Mouse (Mus musculus) limb, embryonic 10.5 days (tissue): ENCODE data around the gene Gm47955. TPM values are rescaled to one million over a fixed set of nuclear protein-coding genes. Genes with fewer than 3 reads are reported as not detected.
"Not testable (repeated sequence)": the region's sequence is repeated elsewhere in the genome, so short reads cannot be mapped to it uniquely, and the experiment has no call there.

ENCODE experiments used
- DNase-seq: peaks from one replicate; pipeline ENCODE4 v3.0.0-alpha.2; 2017; ENCODE audit warnings: low spot score
- H3K27ac ChIP-seq: fragments of 300-500 bp; sonication (generic); 2 replicates; pipeline ENCODE4 v1.5.1; 2016; ENCODE audit warnings: mild to moderate bottlenecking
- H3K27me3 ChIP-seq: fragments of 300-500 bp; sonication (generic); 2 replicates; pipeline ENCODE4 v1.6.1; 2016; ENCODE audit warnings: low read depth, mild to moderate bottlenecking; ENCODE audit not compliant: poor library complexity, severe bottlenecking
- H3K36me3 ChIP-seq: fragments of 300-500 bp; sonication (generic); 2 replicates; pipeline ENCODE4 v1.6.1; 2016; ENCODE audit warnings: mild to moderate bottlenecking, moderate library complexity
- H3K4me1 ChIP-seq: fragments of 300-500 bp; sonication (generic); 2 replicates; pipeline ENCODE4 v1.6.1; 2016
- H3K4me3 ChIP-seq: fragments of 300-500 bp; sonication (generic); 2 replicates; pipeline ENCODE4 v1.5.1; 2016; ENCODE audit warnings: mild to moderate bottlenecking, moderate library complexity
- H3K9me3 ChIP-seq: fragments of 300-500 bp; sonication (generic); replicated peaks from 2 replicates; pipeline ENCODE4 v1.6.1; 2016; ENCODE audit warnings: mild to moderate bottlenecking
- WGBS: fragments of 180-500 bp; shearing (Covaris S2); methylation state at CpG from one replicate; pipeline ENCODE4 v1.1.7; 2016; 5-methylcytosine and 5-hydroxymethylcytosine counted together
- polyA plus RNA-seq: library from polyadenylated mRNA; unstranded; fragments of >200 nt; fragmentation: Nextera tagmentation; extraction: Ambion mirVana; gene quantifications from 2 replicates; pipeline ENCODE4 v1.2.1, GENCODE M21; 2016

The Gm47955 gene
- polyA plus RNA-seq, 1 experiment from 2014 or later, result not detected

DNA sequence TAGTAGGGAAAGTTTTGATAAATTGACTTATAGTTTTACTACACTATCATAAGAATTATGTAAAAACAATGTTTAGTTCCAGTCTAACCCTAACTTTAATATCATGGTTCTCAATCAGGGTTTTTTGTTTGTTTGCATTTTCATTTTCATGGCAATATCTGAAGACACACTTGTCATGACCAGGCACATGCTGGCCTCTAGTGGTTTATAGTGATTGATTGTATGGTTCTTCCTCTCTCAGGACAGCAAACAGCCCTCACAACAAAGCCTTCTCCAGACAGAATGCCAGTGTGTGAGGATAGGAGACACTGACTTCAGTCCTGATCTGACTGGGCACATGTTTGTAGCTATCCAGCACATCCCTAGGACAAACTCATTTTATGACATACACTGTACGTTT is 13.2 kb downstream of the Gm47955 start:
- Histone ChIP-seq H3K36me3 (no peaks in the 10 kb centered on the region), H3K27me3 (no peaks in the 10 kb centered on the region), H3K27ac (no peak overlapping the region), H3K4me1 (no peaks in the 10 kb centered on the region), H3K4me3 (no peak overlapping the region), H3K9me3 (no peaks in the 10 kb centered on the region)
- DNase-seq, result no peak
- 88% methylated on average over 1 of the region's 1 CpGs for WGBS

DNA sequence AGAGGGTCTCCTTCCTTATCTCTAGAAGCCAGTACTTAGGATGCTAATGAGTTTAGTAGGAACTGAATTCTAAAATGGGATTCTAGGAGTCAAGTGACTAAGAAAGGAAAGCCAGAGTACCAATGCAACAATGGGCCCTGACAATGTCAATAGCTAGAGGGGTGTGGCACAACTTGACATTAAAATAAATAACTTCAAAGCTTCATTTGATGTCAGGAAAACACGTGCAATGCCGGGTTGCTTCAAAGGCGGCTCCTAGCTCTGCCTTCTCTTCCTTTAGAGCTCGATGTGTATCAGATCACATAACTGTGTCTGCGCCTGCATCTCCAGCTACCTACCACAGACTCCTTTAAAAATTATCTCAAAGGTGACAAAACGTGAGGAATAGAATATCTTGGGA is 13.8 kb downstream of the Gm47955 start:
- 74% methylated on average over 6 of the region's 6 CpGs for WGBS
- DNase-seq, result no peak
- Histone ChIP-seq H3K4me3 (no peak overlapping the region), H3K9me3 (no peaks in the 10 kb centered on the region), H3K36me3 (no peaks in the 10 kb centered on the region), H3K27me3 (no peaks in the 10 kb centered on the region), H3K27ac (no peak overlapping the region), H3K4me1 (no peaks in the 10 kb centered on the region)

- no peaks in the 10 kb centered on the region for H3K36me3 ChIP-seq
- H3K4me1 ChIP-seq, result no peaks in the 10 kb centered on the region
- no peaks in the 10 kb centered on the region for H3K9me3 ChIP-seq
- H3K4me3 ChIP-seq, result no peak overlapping the region
- H3K27ac ChIP-seq, result no peak overlapping the region
- 88% methylated on average over 9 of the region's 9 CpGs for WGBS
- no peak for DNase-seq
- no peaks in the 10 kb centered on the region for H3K27me3 ChIP-seq
Measured at GRCm38 (mm10) chr1:82974342-82974741, 14.3 kb downstream of the Gm47955 start.

- H3K36me3 ChIP-seq, result no peaks in the 10 kb centered on the region
- no peaks in the 10 kb centered on the region for H3K27me3 ChIP-seq
- no peak overlapping the region for H3K4me3 ChIP-seq
- no peak for DNase-seq
- no peaks in the 10 kb centered on the region for H3K9me3 ChIP-seq
- no peak overlapping the region for H3K27ac ChIP-seq
- WGBS, result 79% methylated on average over 5 of the region's 5 CpGs
- H3K4me1 ChIP-seq, result no peaks in the 10 kb centered on the region
Measured at GRCm38 (mm10) chr1:82975750-82976149, 15.7 kb downstream of the Gm47955 start.

DNA sequence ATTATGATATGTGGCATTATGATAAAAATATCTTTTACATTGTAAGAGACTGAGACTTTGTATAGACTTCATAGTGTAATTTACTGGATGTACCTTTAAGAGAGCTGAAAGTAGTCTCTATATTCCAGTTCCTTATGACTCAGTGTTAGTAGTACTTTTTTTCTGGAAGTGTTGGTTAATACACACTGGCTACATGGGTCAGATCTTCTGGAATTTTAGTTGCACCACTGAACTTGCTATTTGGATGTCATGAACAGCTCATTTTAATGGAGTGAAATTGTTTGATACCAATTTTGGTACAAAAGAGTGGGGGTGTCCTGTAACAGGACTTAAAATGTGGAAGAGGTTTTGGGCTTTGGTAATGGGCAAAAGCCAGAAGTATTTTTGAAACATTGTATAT is 17.8 kb downstream of the Gm47955 start:
- no peaks in the 10 kb centered on the region for H3K9me3 ChIP-seq
- no peak overlapping the region for H3K4me3 ChIP-seq
- H3K27ac ChIP-seq, result no peak overlapping the region
- DNase-seq, result no peak
- H3K4me1 ChIP-seq, result no peaks in the 10 kb centered on the region
- H3K27me3 ChIP-seq, result no peaks in the 10 kb centered on the region
- no peaks in the 10 kb centered on the region for H3K36me3 ChIP-seq

DNA sequence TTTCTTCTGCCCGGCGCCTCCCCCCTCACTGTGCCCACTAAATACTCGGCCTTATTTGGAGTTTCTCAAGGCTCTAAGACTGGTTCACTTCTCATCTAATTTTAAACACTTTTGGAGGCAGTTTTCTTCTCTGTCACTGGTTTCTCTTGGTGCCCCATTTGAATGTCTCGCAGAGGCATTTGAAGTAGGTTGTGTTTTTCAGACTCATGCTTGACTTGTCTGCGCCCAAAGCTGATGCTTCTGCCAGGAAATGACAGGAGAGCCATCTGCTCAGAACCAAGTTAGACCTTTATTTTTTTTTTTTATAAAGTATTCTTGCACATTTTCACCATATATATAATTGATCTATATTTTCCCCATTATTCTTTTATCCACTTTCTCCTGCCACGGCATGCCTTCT is 26.7 kb downstream of the Gm47955 start:
- no peak overlapping the region for H3K4me3 ChIP-seq
- no peaks in the 10 kb centered on the region for H3K36me3 ChIP-seq
- no peaks in the 10 kb centered on the region for H3K27me3 ChIP-seq
- H3K27ac ChIP-seq, result no peak overlapping the region
- H3K9me3 ChIP-seq, result peaks cover 4% of the 10 kb centered on the region
- H3K4me1 ChIP-seq, result no peaks in the 10 kb centered on the region
- no peak for DNase-seq
- 92% methylated on average over 6 of the region's 6 CpGs for WGBS

DNA sequence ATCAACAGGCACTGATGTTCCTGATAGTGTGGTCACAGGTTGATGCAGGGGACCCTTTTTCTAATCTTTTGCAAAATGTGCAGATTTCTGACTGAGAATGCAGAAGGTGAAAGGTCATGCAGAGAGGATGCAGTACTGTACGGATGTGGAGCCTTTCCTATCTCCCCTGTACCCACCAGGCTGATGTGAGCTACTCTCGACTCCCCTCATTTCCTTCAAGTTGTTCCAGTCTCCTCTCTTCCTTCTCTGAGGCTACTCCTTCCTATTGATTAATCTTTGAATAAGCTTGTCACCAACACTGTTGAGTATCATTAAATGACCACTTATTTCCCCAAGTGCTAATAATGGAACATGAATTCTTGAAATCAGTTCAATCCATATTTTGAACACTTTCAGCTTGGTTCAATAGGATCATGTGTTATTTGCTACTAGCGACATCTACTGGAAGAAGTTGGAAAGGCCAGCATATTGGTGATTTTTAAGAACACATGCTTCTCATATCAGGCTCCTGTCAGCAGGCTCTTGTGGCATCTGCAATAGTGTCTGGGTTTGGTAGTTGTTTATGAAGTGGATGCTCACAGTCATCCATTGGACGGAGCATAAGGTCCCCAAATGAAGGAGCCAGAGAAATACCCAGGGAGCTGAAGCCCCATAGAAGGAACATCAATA is 27.6 kb downstream of the Gm47955 start:
- Histone ChIP-seq H3K27me3 (no peaks in the 10 kb centered on the region), H3K9me3 (peaks cover 4% of the 10 kb centered on the region), H3K4me1 (no peaks in the 10 kb centered on the region), H3K27ac (no peak overlapping the region), H3K36me3 (no peaks in the 10 kb centered on the region), H3K4me3 (no peak overlapping the region)
- WGBS, result 43% methylated on average over 4 of the region's 4 CpGs
- no peak for DNase-seq

- 67% methylated on average over 4 of the region's 4 CpGs for WGBS
- Histone ChIP-seq H3K27me3 (no peaks in the 10 kb centered on the region), H3K4me1 (no peaks in the 10 kb centered on the region), H3K36me3 (no peaks in the 10 kb centered on the region), H3K27ac (no peak overlapping the region), H3K9me3 (no peaks in the 10 kb centered on the region), H3K4me3 (no peak overlapping the region)
- no peak for DNase-seq
Measured at GRCm38 (mm10) chr1:82991062-82991461, 31.0 kb downstream of the Gm47955 start.

- H3K27ac ChIP-seq, result no peak overlapping the region
- H3K27me3 ChIP-seq, result no peaks in the 10 kb centered on the region
- no peaks in the 10 kb centered on the region for H3K4me1 ChIP-seq
- WGBS, result 84% methylated on average over 3 of the region's 3 CpGs
- no peak for DNase-seq
- no peaks in the 10 kb centered on the region for H3K36me3 ChIP-seq
- no peaks in the 10 kb centered on the region for H3K9me3 ChIP-seq
- H3K4me3 ChIP-seq, result no peak overlapping the region
Measured at GRCm38 (mm10) chr1:82991596-82991995, 31.5 kb downstream of the Gm47955 start.

DNA sequence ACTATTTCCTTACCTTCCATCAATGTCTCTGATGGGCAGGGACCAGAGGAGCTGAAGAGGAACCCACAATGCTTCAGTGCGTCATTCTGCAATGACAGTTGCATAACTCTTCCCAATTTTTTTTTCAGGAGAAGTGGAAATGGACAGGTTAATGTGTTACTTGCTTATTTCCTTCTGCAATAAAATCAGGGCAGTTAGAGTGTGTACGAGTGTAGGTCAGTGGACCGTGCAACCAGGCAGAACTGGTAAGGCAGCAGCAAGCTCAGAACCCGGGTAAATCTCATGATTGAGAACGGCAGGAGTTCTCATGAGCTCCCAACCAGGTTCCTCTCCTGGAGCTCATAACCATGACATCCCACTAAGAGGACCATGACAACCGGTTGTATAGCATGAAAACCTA is 32.0 kb downstream of the Gm47955 start:
- no peaks in the 10 kb centered on the region for H3K9me3 ChIP-seq
- H3K4me3 ChIP-seq, result no peak overlapping the region
- 93% methylated on average over 6 of the region's 6 CpGs for WGBS
- no peaks in the 10 kb centered on the region for H3K27me3 ChIP-seq
- DNase-seq, result no peak
- H3K36me3 ChIP-seq, result no peaks in the 10 kb centered on the region
- H3K4me1 ChIP-seq, result no peaks in the 10 kb centered on the region
- H3K27ac ChIP-seq, result no peak overlapping the region

- H3K4me1 ChIP-seq, result no peaks in the 10 kb centered on the region
- H3K27me3 ChIP-seq, result no peaks in the 10 kb centered on the region
- no peaks in the 10 kb centered on the region for H3K9me3 ChIP-seq
- no peak overlapping the region for H3K27ac ChIP-seq
- H3K4me3 ChIP-seq, result no peak overlapping the region
- DNase-seq, result no peak
- WGBS, result 92% methylated on average over 3 of the region's 3 CpGs
- no peaks in the 10 kb centered on the region for H3K36me3 ChIP-seq
Measured at GRCm38 (mm10) chr1:82993947-82994346, 33.9 kb downstream of the Gm47955 start.

DNA sequence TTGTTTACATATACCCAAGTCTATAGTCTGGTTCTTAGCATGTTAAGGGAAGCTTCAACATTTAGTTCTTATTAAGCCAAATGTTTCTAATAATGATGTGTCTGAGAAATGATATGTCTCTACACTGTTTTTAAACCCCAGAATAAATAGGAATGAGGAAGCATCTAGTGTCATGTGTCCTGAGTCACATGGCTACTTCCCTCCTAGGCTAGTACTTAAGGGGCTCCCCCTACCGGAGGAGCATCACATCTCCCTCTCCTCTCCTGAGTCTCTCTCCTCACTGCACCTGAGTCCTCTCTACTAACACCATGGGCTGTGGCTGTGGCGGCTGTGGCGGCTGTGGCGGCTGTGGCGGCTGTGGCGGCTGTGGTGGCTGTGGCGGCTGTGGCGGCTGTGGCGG is 40.2 kb downstream of the Gm47955 start, which contains the start of gene Gm47959:
TSS of gene Gm47959 (plus strand) at position 243 of the 400 bp plus-strand sequence.
- not testable (repeated sequence) for H3K27me3 ChIP-seq, H3K4me3 ChIP-seq, DNase-seq, H3K9me3 ChIP-seq, H3K27ac ChIP-seq, H3K36me3 ChIP-seq, H3K4me1 ChIP-seq
- 93% methylated on average over 9 of the region's 9 CpGs for WGBS

DNA sequence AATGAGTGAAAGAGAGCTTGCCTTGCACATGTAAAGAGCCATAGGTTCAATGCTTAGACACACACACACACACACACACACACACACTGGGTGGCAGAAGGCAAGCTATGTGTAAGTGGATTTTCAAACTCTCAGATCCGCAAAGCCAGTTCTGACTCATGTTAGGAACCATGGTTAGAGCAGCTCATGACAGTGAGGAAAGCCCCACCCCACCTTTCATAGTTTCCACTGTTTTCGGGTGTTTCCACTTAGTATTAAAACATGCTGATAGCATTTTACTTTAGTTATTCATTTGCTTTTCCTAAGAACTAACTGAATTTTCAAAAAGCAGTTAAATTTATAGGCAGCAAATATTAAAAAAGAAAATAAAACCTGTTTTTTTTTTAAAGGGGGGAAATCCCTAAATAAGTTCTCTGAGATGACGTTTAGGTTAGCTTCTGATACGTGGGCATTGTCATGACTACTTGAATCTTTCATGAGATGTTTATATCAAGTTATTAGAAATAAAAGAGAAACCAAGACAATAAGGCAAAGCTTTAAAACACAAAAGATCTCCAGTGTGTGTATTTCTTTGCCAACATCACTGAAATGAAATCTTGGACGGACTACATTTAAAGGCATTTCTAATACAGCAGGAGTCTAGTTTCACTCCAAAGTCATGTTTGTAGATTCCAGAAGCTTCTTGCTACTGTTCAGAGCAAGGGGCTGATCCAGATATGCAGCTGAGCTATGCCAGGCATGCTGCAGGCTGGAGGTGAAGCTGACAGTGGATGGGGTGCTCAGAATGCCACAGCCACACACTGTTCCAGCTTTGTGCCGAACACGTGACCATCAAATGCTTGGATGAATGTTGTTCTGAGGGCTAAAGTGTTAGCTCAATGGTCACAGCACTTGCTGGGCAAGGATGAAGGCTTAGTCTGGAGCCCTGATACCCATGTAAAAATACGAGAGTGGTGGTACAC is 46.4 kb downstream of the Gm47955 start:
- H3K27me3 ChIP-seq, result no peaks in the 10 kb centered on the region
- no peaks in the 10 kb centered on the region for H3K36me3 ChIP-seq
- DNase-seq, result no peak
- no peak overlapping the region for H3K4me3 ChIP-seq
- no peak overlapping the region for H3K27ac ChIP-seq
- no peaks in the 10 kb centered on the region for H3K9me3 ChIP-seq
- 90% methylated on average over 8 of the region's 8 CpGs for WGBS
- H3K4me1 ChIP-seq, result no peaks in the 10 kb centered on the region
